Mouse (Mus musculus) spleen, adult 18-20 months (tissue): ENCODE results near the gene Txnip.
"Not testable (repeated sequence)": the region's sequence is repeated elsewhere in the genome, so short reads cannot be mapped to it uniquely, and the experiment has no call there.

ENCODE experiments used
- DNase-seq, 2 experiments: peaks; one replicate each; pipeline ENCODE4 v3.0.0; 2022; ENCODE audit warnings: mixed read lengths in 2 of 2

The Txnip gene

DNA sequence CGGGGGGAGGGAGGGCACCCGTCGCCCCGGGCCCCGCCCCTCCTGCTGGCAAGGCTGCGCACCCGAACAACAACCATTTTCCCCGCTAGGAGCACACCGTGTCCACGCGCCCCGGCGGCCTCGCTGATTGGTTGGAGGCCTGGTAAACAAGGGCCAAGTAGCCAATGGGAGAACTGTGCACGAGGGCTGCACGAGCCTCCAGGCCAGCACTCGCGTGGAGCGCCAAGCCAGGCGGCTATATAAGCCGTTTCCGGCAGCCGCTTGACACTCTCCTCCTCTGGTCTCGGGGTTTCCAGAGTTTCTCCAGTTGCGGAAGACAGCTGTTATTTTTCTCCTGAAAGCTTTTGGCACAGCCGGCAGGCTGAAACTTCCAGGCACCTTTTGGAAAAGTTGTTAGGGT is at the start of gene Txnip:
Gene Txnip (plus strand): TSS at position 264 of the 400 bp plus-strand sequence.
- peak; percentile 98 to 99 for DNase-seq

DNA sequence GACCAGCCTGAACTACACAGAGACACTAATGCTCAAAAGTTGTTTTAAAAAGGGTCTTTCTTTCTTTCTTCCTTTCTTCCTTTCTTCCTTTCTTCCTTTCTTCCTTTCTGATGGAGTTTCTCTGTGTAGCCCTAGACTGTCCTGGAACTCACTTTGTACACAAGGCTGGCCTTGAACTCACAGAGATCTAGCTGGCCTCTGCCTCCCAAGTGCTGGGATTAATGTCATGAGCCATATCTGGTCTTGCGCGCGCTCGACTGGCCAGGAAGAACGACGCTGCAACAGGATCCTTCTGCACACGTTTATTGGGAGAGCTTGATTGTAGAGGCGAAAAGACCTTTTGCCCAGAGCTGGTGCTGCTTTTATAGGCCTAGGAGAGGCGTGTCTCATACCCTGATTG is 49.8 kb upstream of the Txnip start:
- DNase-seq: not testable (repeated sequence)

DNA sequence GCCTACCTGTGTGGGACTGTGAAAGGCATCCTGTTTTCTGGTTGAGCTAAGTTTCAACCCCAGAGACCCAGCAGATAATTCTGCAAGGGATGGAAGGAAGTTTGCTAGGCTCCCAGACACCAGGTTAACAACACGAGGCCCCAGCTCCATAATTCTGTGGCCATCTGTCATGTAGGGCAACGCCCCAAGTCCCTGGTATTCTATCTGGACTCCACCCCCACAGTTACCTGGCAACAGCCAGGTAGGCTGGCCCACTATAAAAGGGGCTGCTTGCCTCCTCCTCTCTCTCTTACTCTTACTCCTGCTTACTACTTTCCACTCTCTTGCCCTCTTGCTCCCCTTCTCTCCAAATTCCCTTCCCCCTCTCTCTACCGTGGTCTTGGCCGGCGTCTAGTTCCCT is 37.6 kb upstream of the Txnip start:
- no peak for DNase-seq

DNA sequence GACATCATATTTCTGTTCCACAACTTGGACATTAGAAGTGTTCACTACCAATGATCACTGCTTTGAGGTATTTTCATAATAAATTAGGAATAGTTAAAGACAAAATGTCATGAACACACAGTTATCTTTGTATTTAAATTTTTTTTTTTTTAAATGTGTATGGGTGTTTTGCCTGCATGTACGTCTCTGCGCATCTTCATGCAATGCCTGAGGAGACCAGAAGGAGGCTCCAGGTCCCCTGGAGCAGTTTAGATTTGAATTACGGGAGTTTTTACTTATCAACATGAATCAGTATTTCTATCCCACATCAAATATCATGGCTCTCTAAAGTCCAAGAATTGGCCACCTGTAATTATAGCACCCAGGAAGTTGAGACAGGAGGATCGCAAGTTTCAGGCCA is 35.6 kb upstream of the Txnip start:
- peak in 1 of 2 experiments; percentile 23 for DNase-seq

DNA sequence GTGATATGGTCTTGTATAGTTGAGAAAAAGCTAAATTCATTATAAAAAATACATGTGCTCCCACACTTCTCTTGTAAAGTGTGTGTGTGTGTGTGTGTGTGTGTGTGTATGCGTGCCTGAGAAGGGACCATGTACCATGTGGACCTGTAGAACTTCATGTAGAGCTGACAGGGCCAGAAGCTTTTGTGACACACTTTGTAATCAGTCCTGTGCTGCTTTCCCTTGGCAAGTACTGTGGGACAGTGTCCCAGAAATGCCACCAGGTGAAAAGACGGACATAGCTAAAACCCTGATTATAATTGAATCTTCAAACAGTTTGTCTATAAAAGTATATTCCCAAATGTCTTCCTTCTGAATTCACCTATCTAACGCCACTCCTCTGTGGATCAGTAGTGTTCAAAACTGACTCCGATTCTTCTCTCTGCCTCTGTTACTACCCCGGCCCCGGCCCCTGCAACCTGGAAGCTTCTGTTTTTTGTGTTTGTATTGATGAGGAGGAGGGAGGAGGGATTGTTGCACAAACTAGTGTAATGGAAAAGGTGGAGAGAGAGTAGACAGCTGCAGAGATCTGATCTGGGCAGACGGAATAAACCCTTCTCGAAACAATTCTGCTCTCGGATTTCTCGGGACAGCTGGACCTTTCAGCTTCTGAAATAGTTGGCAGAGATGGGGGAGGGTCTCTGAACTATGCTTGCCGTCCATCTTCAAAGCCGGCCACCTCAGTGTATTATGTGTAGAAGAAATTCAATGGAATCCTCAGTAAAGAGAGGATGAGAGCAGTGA is 33.5 kb upstream of the Txnip start:
- DNase-seq: no peak

DNA sequence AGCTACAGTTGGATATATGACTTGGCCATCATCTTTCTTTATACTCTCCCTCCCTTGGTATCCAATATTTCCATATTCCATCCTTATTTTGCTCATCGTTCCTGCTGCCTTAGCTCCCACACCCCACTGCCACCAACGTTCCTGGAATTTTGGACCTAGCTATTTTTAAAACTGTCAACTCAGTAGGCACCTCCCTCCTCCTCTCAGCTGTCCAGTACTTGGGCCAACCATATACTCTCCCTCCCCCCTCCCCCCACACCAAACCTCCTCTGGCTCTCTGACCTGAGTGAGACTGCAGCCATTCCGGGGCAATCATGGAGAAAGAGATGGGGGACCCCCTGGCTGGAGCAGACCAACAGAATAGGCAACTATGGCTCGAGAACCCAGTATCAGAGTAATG is 32.8 kb upstream of the Txnip start, which contains the start of gene Hfe2:
Gene Hfe2 (plus strand): TSS at position 259 of the 400 bp plus-strand sequence.
- no peak for DNase-seq

DNA sequence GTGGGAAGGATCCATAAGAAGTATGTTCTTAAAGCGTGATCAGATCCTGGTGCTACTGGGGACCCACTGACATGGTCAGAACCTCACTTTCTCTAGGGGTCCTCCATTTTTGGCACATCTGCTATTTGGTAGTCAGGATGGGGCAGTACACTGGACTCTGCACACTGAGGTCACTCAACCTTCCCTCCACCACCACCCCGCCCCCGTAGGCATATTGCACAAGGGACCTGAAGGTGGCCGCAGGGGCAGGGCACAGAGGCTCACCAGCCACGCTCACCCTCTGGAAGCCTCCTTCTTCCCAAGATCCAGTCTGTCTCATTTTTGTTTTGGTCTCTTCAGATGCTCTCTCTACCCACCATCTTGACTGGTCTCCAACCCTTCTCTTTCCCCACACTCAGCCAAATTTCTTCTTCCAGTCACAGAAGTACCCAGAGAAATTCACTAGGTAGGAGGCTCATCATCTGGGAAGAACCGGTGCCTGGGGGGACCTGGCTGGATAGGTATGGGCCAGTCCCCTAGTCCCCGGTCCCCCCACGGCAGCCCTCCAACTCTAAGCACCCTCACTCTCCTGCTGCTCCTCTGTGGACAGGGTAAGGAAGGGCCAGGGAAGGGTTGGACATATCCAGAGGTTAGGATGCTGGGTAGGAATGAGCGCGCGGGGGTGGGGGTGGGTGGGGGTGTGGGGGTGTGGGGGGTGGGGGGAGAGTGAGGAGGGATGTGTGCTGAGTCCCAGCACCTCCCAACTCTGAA is 31.6 kb upstream of the Txnip start:
- DNase-seq: no peak

DNA sequence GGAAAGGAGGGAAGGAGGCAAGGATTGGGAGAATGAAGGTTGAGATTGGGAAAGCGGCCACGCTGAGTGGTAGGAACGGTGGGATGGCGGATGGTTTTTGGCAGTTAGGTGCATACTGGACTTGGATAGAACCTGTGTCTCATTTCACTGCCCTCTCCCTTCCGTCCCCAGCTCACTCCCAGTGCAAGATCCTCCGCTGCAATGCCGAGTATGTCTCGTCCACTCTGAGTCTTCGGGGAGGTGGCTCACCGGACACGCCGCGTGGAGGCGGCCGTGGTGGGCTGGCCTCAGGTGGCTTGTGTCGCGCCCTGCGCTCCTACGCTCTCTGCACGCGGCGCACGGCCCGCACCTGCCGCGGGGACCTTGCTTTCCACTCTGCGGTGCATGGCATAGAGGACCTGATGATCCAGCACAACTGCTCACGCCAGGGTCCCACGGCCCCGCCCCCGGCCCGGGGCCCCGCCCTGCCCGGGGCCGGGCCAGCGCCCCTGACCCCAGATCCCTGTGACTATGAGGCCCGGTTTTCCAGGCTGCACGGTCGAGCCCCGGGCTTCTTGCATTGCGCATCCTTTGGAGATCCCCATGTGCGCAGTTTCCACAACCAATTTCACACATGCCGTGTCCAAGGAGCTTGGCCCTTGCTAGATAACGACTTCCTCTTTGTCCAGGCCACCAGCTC is 30.8 kb upstream of the Txnip start:
- no peak for DNase-seq

DNA sequence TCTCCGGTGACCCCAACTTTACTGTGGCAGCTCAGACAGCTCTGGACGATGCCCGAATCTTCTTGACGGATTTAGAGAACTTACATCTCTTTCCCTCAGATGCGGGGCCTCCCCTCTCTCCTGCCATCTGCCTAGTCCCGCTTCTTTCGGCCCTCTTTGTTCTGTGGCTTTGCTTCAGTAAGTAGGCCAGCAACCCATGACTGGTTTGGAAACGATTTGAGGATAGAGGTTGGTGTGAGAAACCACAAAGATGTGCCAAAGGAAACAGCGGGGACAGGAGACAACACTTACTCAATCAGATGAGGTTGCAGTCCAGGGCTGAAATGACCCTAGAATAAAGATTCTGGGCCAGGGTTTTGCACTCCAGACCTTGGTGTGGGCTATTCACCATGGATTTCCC is 29.3 kb upstream of the Txnip start:
- no peak for DNase-seq

DNA sequence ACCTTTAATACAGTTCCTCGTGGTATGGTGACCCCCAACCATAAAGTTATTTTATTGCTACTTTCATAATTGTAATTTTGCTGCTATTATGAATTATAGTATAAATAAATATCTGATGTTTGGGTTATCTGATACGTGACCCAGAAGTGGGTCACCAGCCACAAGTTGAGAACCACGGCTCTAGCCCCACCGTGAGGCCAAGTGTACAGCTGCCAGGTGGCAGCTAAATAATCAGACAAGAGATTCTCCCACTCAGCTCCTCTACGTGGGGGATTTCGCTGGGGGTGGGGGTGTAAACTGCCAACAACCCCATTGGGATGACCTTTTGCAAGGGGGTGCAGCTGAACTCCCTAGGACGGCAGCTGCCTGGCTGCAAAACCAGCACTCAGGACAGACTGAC is 25.7 kb upstream of the Txnip start:
- DNase-seq: no peak

DNA sequence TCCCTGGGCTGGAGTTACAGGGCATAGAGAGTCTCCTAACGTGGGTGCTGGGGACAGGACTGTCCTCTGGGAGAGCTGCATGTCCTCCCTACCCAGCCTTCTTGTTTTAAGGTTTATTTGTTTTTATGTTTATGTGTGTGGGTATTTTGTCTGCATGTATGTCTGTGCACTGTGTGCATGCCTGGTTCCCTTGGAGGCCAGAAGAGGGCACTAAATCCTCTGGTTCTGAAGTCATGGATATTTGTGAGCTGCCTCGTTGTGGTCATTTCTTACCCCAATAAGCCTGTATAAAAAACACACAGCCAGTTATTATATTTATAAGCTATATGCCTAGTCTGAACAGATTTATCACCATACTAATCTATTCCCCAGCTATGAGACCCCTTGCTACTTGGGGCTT is 23.5 kb upstream of the Txnip start:
- DNase-seq: no peak

DNA sequence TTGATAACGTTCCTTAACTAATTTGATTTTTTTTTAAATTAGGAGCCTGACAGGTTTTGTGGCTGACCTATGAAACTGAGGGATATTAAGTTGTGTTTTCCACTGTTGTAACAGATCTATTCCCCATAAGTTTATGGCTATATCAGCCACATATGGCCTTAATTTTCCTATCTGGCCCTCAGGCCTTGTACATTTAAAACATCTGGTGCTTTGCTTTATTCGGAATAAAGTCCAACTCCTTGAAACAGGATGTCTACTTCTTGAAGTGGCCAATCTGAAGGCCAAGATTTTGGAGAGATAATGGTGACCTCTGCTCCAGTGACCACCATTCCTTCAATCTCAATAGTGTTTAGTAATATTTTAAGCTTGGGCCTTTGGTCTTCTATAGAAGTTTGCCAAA is 18.4 kb upstream of the Txnip start:
- no peak for DNase-seq

DNA sequence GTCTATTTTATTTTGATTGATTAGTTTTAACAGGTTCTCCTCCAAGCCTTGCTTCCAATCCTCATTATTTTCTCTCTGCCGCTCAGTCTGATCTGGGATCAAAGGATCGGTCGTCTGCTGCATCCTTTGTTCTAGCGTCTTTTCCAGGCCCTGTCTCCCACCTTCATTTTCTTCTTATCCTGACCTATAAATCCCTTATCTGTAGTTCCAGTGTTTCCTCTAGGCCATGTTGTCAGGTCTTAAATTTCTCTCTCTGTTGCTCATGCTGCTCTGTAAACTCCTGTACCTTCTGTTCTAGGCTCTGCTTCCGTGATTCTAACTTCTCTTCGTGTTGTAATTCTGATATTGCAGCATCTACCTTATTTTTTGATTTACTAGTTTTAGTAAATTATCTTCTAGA is 17.0 kb upstream of the Txnip start:
- no peak for DNase-seq

DNA sequence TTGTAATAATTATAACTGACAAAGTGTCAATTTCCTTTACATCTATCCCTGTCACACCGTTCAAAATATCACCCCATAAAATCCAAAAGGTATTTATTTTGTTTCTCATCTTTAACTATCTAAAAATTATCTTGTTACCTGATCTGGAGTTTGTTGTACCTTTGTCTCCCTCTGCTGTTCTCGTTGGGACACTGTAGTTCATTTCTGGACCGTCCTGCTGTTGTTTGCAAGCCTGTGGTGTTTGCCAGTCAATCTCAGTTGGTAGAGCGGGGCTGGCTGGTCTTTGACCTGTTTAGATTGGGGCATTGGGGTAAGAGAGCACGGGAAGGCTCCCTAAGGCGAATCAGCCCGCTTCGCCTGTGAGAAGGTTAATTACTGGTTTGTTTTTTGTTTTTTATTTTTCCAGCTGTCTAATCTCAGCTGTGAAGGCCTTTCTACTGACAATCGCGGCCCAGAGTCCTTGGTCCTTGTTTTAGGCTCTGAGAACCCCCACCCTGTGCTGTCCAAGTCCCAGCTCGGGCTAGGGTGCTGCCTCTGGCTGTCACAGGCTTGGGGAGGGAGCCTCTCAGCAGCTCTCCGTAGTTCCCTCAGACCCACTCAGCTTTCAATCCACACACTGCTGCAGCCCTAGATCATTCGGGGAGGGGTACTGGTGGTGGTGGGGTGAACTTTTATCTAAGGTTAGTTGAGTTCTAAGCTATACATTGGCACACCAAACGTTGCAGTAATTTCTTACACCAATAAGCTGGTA is 16.3 kb upstream of the Txnip start:
- no peak for DNase-seq

DNA sequence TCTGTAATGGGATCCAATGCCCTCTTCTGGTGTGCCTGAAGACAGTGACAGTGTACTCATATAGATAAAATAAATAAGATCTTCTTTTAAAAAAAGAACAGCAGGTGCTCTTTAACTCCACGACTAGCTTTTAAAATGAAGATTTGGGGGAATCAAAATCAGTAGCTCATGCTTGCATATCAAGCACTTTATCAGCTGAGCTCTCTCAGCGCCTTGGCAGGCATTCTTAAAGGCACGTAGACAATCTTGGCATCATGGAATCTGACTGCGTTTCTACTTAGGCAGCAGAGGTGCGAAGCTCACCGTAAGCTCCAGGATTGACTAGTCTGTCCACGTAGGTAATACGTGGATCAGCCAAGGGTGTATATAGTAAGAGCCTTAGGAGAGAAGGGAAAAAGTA is 15.2 kb upstream of the Txnip start:
- no peak for DNase-seq

DNA sequence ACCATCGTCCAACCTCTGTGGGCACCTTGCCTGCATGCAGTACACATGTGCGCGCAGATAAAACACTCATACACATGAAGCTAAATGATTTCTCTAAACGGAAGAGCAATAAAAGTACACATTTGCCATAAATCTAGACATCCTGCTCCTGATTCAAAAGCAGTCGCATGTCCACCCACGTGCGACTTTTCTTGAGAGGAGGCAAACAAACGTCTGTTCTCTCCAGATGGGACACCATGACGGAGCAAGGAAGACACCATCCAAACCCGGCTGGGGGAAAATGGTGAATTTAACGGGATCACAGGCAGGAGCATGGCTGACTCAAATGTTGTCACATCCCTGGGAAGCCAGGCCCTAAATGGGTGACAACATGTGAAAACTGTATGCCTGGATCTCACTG is 14.4 kb upstream of the Txnip start:
- no peak for DNase-seq

DNA sequence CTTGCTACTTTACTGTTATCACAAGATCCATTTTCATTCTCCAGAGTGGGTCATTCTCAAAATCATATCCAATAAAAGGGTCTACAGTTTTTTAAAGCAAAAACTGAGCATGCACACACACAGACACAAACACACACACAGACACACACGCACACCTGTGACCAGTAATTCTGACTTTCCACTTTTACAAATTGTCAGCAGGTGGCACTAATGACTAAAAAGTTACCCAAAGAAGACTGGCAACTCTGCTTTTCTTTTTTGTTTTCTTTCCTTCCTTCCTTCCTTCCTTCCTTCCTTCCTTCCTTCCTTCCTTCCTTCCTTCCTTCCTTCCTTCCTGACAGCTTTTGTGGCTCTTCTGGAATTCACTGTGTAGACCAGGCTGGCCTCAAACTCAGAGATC is 12.2 kb upstream of the Txnip start:
- DNase-seq: no peak

DNA sequence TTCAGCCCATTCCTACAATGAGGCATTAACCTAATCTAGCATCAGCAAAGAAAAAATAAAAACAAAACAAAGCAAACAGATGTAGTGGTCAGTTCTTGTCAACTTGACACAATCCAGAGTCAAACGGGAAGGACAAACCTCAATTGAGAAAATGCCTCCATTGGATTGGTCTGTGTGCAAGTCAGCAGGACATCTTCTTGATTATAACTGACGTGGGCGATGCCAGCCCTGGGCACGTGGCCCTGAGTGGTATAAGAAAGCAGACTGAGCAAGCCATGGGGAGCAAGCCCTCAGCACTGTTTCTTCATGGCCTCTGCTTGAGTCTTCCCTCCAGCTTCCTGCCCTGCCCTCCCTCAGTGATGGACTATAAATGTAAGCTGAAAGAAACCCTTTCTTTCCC is 10.9 kb upstream of the Txnip start:
- no peak for DNase-seq

DNA sequence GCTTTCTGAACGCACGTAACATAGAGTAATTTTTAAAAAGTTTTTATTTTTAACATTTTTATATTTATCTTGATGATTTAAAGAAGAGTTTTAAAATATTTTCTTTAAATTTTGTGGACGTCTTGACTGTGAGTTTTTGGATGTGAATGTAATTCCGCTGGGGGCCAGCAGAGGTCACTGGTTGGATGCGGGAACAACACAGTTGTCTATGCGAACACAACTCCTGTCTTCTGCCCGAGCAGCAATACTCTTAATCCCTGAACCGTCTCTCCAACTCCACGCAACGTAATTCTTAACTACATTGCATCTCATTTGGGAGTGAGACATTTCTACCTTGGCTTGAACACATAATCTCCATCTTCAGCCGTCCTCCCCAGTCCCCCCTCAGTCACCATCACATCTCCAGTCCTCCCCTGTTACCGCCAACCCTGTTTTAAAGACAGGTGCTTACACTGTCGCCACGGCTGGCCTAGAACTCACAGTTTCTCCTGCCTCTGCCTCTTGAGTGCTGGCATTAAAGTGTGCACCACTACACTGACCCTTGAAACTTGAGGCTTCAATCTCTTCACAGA is 10.3 kb upstream of the Txnip start:
- DNase-seq: peak; percentile 58 to 86

DNA sequence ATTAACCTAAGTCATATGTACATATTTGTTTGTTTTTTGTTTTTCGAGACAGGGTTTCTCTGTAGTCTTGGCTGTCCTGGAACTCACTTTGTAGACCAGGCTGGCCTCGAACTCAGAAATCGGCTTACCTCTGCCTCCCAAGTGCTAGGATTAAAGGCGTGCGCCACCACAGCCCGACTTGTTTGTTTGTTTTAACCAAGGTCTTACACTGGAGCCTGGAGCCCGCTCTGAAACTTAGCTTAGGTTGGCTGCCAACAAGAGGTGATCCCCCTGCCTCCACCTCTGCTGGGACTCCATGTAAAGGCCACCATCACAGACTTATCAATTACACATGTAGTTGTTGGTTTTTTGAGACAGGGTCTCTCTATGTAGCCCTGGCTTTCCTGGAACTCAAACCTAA is 8.9 kb upstream of the Txnip start:
- DNase-seq: no peak

DNA sequence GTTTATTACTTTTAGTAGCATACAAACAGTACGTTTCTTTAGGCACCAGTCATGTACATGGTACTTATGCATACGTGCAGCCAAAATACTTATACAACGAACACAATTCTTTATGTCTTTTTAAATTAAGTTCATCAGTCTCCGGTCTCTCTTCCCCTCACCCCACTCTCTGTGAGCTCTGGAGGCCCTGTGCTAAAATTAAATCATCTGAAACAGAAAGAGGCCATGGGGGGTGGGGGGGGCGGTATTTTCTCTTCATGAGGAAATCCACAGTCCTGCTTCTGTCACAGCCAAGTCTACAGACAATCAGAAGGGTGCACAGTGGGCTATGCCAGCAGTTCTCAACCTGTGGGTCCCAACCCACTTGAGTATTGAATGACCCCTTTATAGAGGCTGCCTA is 8.4 kb upstream of the Txnip start:
- DNase-seq: no peak

DNA sequence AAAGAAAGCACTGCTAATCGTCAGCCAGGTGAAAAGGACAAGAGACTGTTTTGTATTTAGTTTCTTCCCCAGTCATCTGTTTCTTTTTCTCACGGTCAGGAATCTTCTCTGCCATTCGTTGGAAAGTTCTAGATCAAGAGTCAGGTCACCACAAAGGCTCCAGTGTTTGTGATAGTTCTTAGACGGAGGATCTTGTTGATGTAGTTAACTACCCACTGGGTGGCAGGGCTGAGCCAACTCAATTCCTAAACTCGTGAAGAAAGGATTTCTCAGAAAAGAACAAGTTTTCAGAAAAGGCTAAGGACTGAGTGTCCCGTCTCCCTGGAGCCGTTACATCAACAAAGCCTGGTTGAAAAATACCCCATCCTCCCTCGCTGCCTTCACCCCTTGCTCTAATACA is 6.6 kb upstream of the Txnip start:
- DNase-seq: peak in 1 of 2 experiments; percentile 70

DNA sequence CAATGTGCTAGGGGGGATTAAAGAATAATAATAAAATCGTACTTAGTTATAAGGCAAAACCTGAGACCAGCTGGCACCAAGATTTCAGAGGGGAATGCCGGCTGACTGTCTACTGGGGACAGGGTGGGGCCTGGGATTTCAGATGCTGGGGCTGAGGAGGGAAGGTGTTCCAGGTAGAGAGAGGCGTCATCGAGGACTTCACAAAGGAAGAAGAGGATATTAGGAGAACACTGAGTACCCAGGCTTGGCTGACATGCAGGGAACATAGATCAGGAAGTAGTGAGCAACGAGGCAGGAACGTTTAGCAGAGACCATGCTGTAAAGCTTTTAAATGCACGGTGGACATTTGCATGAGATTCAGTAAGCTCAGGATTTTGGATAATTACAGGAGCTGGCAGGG is 5.9 kb upstream of the Txnip start:
- no peak for DNase-seq
